Mouse (Mus musculus) heart, embryonic 10.5 days (tissue): ENCODE measurements around the gene Gm21866. TPM values are rescaled to one million over a fixed set of nuclear protein-coding genes. Genes with fewer than 3 reads are reported as not detected.
"Not testable (repeated sequence)": the region's sequence is repeated elsewhere in the genome, so short reads cannot be mapped to it uniquely, and the experiment has no call there.

Source experiments
- DNase-seq: peaks from one replicate; pipeline ENCODE4 v3.0.0-alpha.2; 2017; ENCODE audit warnings: low spot score
- H3K27ac ChIP-seq: fragments of 300-500 bp; sonication (generic); 2 replicates; pipeline ENCODE4 v1.5.1; 2016; ENCODE audit warnings: mild to moderate bottlenecking
- H3K27me3 ChIP-seq: fragments of 300-500 bp; sonication (generic); 2 replicates; pipeline ENCODE4 v1.6.1; 2016; ENCODE audit warnings: mild to moderate bottlenecking; ENCODE audit not compliant: poor library complexity, insufficient read depth, severe bottlenecking
- H3K36me3 ChIP-seq: fragments of 300-500 bp; sonication (generic); 2 replicates; pipeline ENCODE4 v1.6.1; 2016; ENCODE audit warnings: mild to moderate bottlenecking, moderate library complexity
- H3K4me1 ChIP-seq: fragments of 300-500 bp; sonication (generic); 2 replicates; pipeline ENCODE4 v1.6.1; 2016; ENCODE audit warnings: mild to moderate bottlenecking
- H3K4me3 ChIP-seq: fragments of 300-500 bp; sonication (generic); 2 replicates; pipeline ENCODE4 v1.5.1; 2016; ENCODE audit warnings: mild to moderate bottlenecking, moderate library complexity
- H3K9me3 ChIP-seq: fragments of 300-500 bp; sonication (generic); 2 replicates; pipeline ENCODE4 v1.6.1; 2016; ENCODE audit warnings: mild to moderate bottlenecking, moderate library complexity
- WGBS: fragments of 180-500 bp; shearing (Covaris S2); methylation state at CpG from one replicate; pipeline ENCODE4 v1.1.7; 2016; 5-methylcytosine and 5-hydroxymethylcytosine counted together
- polyA plus RNA-seq: library from polyadenylated mRNA; unstranded; fragments of >200 nt; fragmentation: Nextera tagmentation; extraction: Ambion mirVana; gene quantifications from 2 replicates; pipeline ENCODE4 v1.2.1, GENCODE M21; 2016

Gm21866 gene
- polyA plus RNA-seq = not detected in 2 replicates

DNA sequence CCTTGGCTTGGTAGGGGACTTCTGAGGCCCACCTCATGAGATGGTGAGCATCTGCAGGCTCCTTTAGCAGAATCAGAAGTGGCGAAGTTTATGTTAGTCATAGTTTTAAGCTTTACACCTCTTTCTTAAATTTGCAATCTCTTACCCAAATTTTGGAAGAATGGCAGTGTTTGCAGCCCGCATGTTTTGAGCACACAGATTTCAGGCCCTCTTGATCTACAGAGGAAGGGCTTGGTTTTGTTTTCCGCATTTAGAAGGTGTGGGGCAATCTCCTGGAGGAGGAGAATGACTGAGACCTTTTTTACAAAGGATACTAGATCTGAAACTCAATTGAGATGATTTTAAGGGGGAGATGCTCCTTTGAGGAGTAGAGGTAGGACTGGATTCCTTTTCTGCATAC, at the start of gene Gm21866:
Gene Gm21866 (minus strand): TSS at position 101 of the 400 bp plus-strand sequence.
- 83% methylated on average over 1 of the region's 3 CpGs for WGBS
- not testable (repeated sequence) for H3K27ac ChIP-seq

DNA sequence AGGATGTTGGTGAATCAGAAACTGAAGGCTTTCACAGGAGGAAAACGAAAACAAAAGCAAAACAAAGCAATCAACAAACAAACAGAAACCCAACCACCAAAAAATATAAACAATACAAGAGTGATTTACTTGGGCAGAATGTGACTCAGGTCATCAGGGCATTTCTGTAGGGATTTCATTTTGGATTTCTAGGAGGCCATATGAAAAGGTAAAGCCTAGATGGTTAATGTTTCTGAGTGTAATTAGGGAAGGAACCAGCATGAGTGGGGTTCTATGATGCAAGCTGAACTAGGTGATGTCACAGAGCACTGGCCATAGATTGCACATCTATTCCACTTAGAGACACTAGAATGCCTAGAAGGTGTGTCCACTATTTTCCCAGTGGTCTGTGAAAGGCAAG, 28.3 kb upstream of the Gm21866 start, which contains the start of gene Gm20773:
Gene Gm20773 (plus strand): TSS at position 301 of the 400 bp plus-strand sequence.
- H3K27me3 ChIP-seq, DNase-seq, H3K27ac ChIP-seq, H3K4me1 ChIP-seq, H3K36me3 ChIP-seq, H3K9me3 ChIP-seq, H3K4me3 ChIP-seq: not testable (repeated sequence)
- WGBS = no CpG with 5 or more reads among the region's 1 CpGs

More for the DNA sequence above, at the start of gene Gm21866:
- not testable (repeated sequence) for DNase-seq, H3K4me3 ChIP-seq, H3K27me3 ChIP-seq, H3K9me3 ChIP-seq, H3K4me1 ChIP-seq, H3K36me3 ChIP-seq

Other genes with a start within 250 kb of the Gm21866 start
- not detected in 2 replicates for gene Gm21828, start 241.7 kb downstream of the Gm21866 start, polyA plus RNA-seq
- gene Gm21440, start 213.2 kb downstream of the Gm21866 start, polyA plus RNA-seq = not detected in 2 replicates
- gene Gm21454, start 213.1 kb downstream of the Gm21866 start, polyA plus RNA-seq = not detected in 2 replicates
- gene Gm21725, start 116.5 kb downstream of the Gm21866 start, polyA plus RNA-seq = not detected in 2 replicates
- gene Gm20773, start 28.4 kb upstream of the Gm21866 start, polyA plus RNA-seq = not detected in 2 replicates